In genomic region chr4:130307851-130308230, GRCm38 (mm10) we compare ENCODE assay signal across 8 mouse cellular contexts. TPM values are rescaled to one million over a fixed set of nuclear protein-coding genes. Genes with fewer than 3 reads are reported as not detected.
DNase-seq lines count a peak whose midpoint lies in the region; ATAC-seq and TF ChIP-seq lines count a peak whose summit lies in the region.

No protein-coding gene starts in this region.

- no peaks in the 10 kb centered on the region for H3K4me1 ChIP-seq in embryonic facial prominence, embryonic 11.5 days (ENCODE audit: control insufficient read depth, insufficient read depth, low read length)
- H3K4me1 ChIP-seq in heart, embryonic 12.5 days (replicated peaks) = peaks cover 45% of the 10 kb centered on the region
- H3K4me1 ChIP-seq in liver, postnatal 0 days (ENCODE audit: insufficient read depth) = peaks cover 14% of the 10 kb centered on the region
- peaks cover 18% of the 10 kb centered on the region for H3K4me1 ChIP-seq in neural tube, embryonic 12.5 days

- H3K27me3 ChIP-seq in embryonic facial prominence, embryonic 11.5 days (ENCODE audit: control insufficient read depth, insufficient read depth, low read length) = peaks cover 27% of the 10 kb centered on the region
- H3K27me3 ChIP-seq in heart, embryonic 12.5 days (replicated peaks) = peaks cover 43% of the 10 kb centered on the region
- H3K27me3 ChIP-seq in liver, postnatal 0 days (ENCODE audit: insufficient read depth, low read length) = peaks cover 61% of the 10 kb centered on the region
- peaks cover 54% of the 10 kb centered on the region for H3K27me3 ChIP-seq in neural tube, embryonic 12.5 days (replicated peaks)

- WGBS in embryonic facial prominence, embryonic 11.5 days = 0% methylated on average over 22 of the region's 23 CpGs
- under 1% methylated on average over 23 of the region's 23 CpGs for WGBS in heart, embryonic 12.5 days
- 2% methylated on average over 23 of the region's 23 CpGs for WGBS in liver, postnatal 0 days (ENCODE audit: insufficient replicate concordance)
- 1% methylated on average over 23 of the region's 23 CpGs for WGBS in neural tube, embryonic 12.5 days

- ATAC-seq in embryonic facial prominence, embryonic 11.5 days (replicated peaks; ENCODE audit: insufficient number of reproducible peaks, low FRiP score, low TSS enrichment, low read depth) = no peak
- ATAC-seq in heart, embryonic 12.5 days (ENCODE audit: insufficient number of reproducible peaks, low FRiP score) = peak; percentile 77
- peak; percentile 56 for ATAC-seq in liver, postnatal 0 days
- peak; percentile 42; the same call in 1 of the 2 replicates for ATAC-seq in neural tube, embryonic 12.5 days (ENCODE audit: low FRiP score, low read depth)

- DNase-seq in ovary, adult 18-20 months (ENCODE audit: low spot score) = peak; percentile 48
- DNase-seq in ovary, postnatal 14 days (ENCODE audit: low spot score) = no peak
- DNase-seq in embryonic facial prominence, embryonic 11.5 days (ENCODE audit: low spot score) = peak; percentile 75
- DNase-seq in kidney, adult 9 months = peak; percentile 95
- DNase-seq in liver, postnatal 0 days = peak; percentile 40
- DNase-seq in layer of hippocampus, adult 9-10 months (ENCODE audit: low spot score) = no peak

- no peak overlapping the region for H3K27ac ChIP-seq in embryonic facial prominence, embryonic 11.5 days (replicated peaks; ENCODE audit: low read depth, low read length)
- peak overlapping the region; percentile 87 for H3K27ac ChIP-seq in heart, embryonic 12.5 days (ENCODE audit: poor library complexity, severe bottlenecking)
- no peak overlapping the region for H3K27ac ChIP-seq in liver, postnatal 0 days (ENCODE audit: low read depth)
- H3K27ac ChIP-seq in neural tube, embryonic 12.5 days = no peak overlapping the region

- H3K4me2 ChIP-seq in embryonic facial prominence, embryonic 11.5 days (ENCODE audit: low read depth, low read length) = peak overlapping the region; percentile 91
- H3K4me2 ChIP-seq in heart, embryonic 12.5 days = peak overlapping the region; percentile 80
- H3K4me2 ChIP-seq in liver, postnatal 0 days (ENCODE audit: low read depth, low read length) = peak overlapping the region; percentile 75
- H3K4me2 ChIP-seq in neural tube, embryonic 12.5 days (replicated peaks) = peak overlapping the region; percentile 87

- H3K4me3 ChIP-seq in embryonic facial prominence, embryonic 11.5 days (ENCODE audit: low read depth, low read length) = peak overlapping the region; percentile 44
- H3K4me3 ChIP-seq in heart, embryonic 12.5 days = peak overlapping the region; percentile 66
- peak overlapping the region; percentile 47 for H3K4me3 ChIP-seq in liver, postnatal 0 days (ENCODE audit: low read depth, low read length)
- peak overlapping the region; percentile 44 for H3K4me3 ChIP-seq in neural tube, embryonic 12.5 days

- no peaks in the 10 kb centered on the region for H3K9me3 ChIP-seq in embryonic facial prominence, embryonic 11.5 days (replicated peaks; ENCODE audit: control insufficient read depth, low read length)
- no peaks in the 10 kb centered on the region for H3K9me3 ChIP-seq in heart, embryonic 12.5 days (replicated peaks)
- no peaks in the 10 kb centered on the region for H3K9me3 ChIP-seq in liver, postnatal 0 days (ENCODE audit: low read length)
- H3K9me3 ChIP-seq in neural tube, embryonic 12.5 days = no peaks in the 10 kb centered on the region

- H3K9ac ChIP-seq in embryonic facial prominence, embryonic 11.5 days (replicated peaks; ENCODE audit: low read length) = no peak overlapping the region
- H3K9ac ChIP-seq in heart, embryonic 12.5 days = peak overlapping the region; percentile 54; the same call in 1 of the 2 replicates
- no peak overlapping the region for H3K9ac ChIP-seq in liver, postnatal 0 days (replicated peaks)
- H3K9ac ChIP-seq in neural tube, embryonic 12.5 days = 0 out of 2 replicates have a peak overlapping the region, but pooled peaks have one; percentile 56

- no peak for TF ChIP-seq CTCF in liver, postnatal 0 days (IDR thresholded peaks at IDR 0.05; ENCODE audit: low read depth)

- no peak for TF ChIP-seq EP300 in liver, postnatal 0 days (IDR thresholded peaks at IDR 0.05; ENCODE audit: low read depth)

- no peaks in the 10 kb centered on the region for H3K36me3 ChIP-seq in embryonic facial prominence, embryonic 11.5 days (replicated peaks; ENCODE audit: control insufficient read depth, insufficient read depth, low read depth, low read length)
- H3K36me3 ChIP-seq in heart, embryonic 12.5 days = peaks cover 13% of the 10 kb centered on the region
- no peaks in the 10 kb centered on the region for H3K36me3 ChIP-seq in liver, postnatal 0 days (replicated peaks; ENCODE audit: insufficient read depth, low read length)
- peaks cover 4% of the 10 kb centered on the region; the same call in 1 of the 2 replicates for H3K36me3 ChIP-seq in neural tube, embryonic 12.5 days

RNA-seq across cellular contexts. Expression of gene Fabp3, which starts 0.6 kb away (rescaled TPM):
- 12.4 and 15.9 TPM in 2 replicates for polyA plus RNA-seq in embryonic facial prominence, embryonic 11.5 days (2014; fragmentation: Nextera tagmentation; extraction: Ambion mirVana)
- 762 and 794 TPM in 2 replicates for polyA plus RNA-seq in heart, embryonic 12.5 days (2016; fragmentation: Nextera tagmentation; extraction: Ambion mirVana)
- polyA plus RNA-seq in liver, postnatal 0 days (2015; fragmentation: Nextera tagmentation; extraction: Ambion mirVana) = 1.3 and 26.0 TPM in 2 replicates
- 49.1 and 54.7 TPM in 2 replicates for polyA plus RNA-seq in neural tube, embryonic 12.5 days (2016; fragmentation: Nextera tagmentation; extraction: Ambion mirVana)

RNA-seq across cellular contexts. Expression of gene Gm10570, which starts 0.6 kb away (rescaled TPM):
- polyA plus RNA-seq in embryonic facial prominence, embryonic 11.5 days (2014; fragmentation: Nextera tagmentation; extraction: Ambion mirVana) = 0.46 TPM in 1 of 2 replicates, not detected in the other
- polyA plus RNA-seq in heart, embryonic 12.5 days (2016; fragmentation: Nextera tagmentation; extraction: Ambion mirVana) = 0.88 and 1.5 TPM in 2 replicates
- not detected in 2 replicates for polyA plus RNA-seq in liver, postnatal 0 days (2015; fragmentation: Nextera tagmentation; extraction: Ambion mirVana)
- polyA plus RNA-seq in neural tube, embryonic 12.5 days (2016; fragmentation: Nextera tagmentation; extraction: Ambion mirVana) = 0.59 TPM in 1 of 2 replicates, not detected in the other

RNA-seq across cellular contexts. Expression of gene Serinc2, which starts 28.8 kb away (rescaled TPM):
- 82.7 and 98.5 TPM in 2 replicates for polyA plus RNA-seq in embryonic facial prominence, embryonic 11.5 days (2014; fragmentation: Nextera tagmentation; extraction: Ambion mirVana)
- polyA plus RNA-seq in heart, embryonic 12.5 days (2016; fragmentation: Nextera tagmentation; extraction: Ambion mirVana) = 13.6 and 14.1 TPM in 2 replicates
- polyA plus RNA-seq in liver, postnatal 0 days (2015; fragmentation: Nextera tagmentation; extraction: Ambion mirVana) = 3.4 and 4.4 TPM in 2 replicates
- 61.3 and 71.6 TPM in 2 replicates for polyA plus RNA-seq in neural tube, embryonic 12.5 days (2016; fragmentation: Nextera tagmentation; extraction: Ambion mirVana)

RNA-seq across cellular contexts. Expression of gene Zcchc17, which starts 51.9 kb away (rescaled TPM):
- 85.4 and 93.1 TPM in 2 replicates for polyA plus RNA-seq in embryonic facial prominence, embryonic 11.5 days (2014; fragmentation: Nextera tagmentation; extraction: Ambion mirVana)
- 46.2 and 48.2 TPM in 2 replicates for polyA plus RNA-seq in heart, embryonic 12.5 days (2016; fragmentation: Nextera tagmentation; extraction: Ambion mirVana)
- polyA plus RNA-seq in liver, postnatal 0 days (2015; fragmentation: Nextera tagmentation; extraction: Ambion mirVana) = 26.3 and 27.5 TPM in 2 replicates
- polyA plus RNA-seq in neural tube, embryonic 12.5 days (2016; fragmentation: Nextera tagmentation; extraction: Ambion mirVana) = 70.3 and 75.7 TPM in 2 replicates

RNA-seq across cellular contexts. Expression of gene Snrnp40, which starts 52.1 kb away (rescaled TPM):
- polyA plus RNA-seq in embryonic facial prominence, embryonic 11.5 days (2014; fragmentation: Nextera tagmentation; extraction: Ambion mirVana) = 209 and 213 TPM in 2 replicates
- polyA plus RNA-seq in heart, embryonic 12.5 days (2016; fragmentation: Nextera tagmentation; extraction: Ambion mirVana) = 84.5 and 85.5 TPM in 2 replicates
- 37.7 and 39.9 TPM in 2 replicates for polyA plus RNA-seq in liver, postnatal 0 days (2015; fragmentation: Nextera tagmentation; extraction: Ambion mirVana)
- 160 and 166 TPM in 2 replicates for polyA plus RNA-seq in neural tube, embryonic 12.5 days (2016; fragmentation: Nextera tagmentation; extraction: Ambion mirVana)

Comparison
In these comparisons a context has a peak if more than half of its experiments do, and no peak if none do; other contexts are left out.
1. DNase-seq: peak in ovary, adult 18-20 months (single experiment), embryonic facial prominence, embryonic 11.5 days (single experiment), kidney, adult 9 months (single experiment) and liver, postnatal 0 days (single experiment); none in ovary, postnatal 14 days (single experiment) and layer of hippocampus, adult 9-10 months (single experiment).
2. H3K9ac ChIP-seq: peak in heart, embryonic 12.5 days (single experiment) and neural tube, embryonic 12.5 days (single experiment); none in embryonic facial prominence, embryonic 11.5 days (single experiment) and liver, postnatal 0 days (single experiment).
3. RNA of gene Fabp3, which starts 0.6 kb away (polyA plus RNA-seq): 762 to 794 TPM in heart, embryonic 12.5 days; 49.1 to 54.7 TPM in neural tube, embryonic 12.5 days, 12.4 to 15.9 TPM in embryonic facial prominence, embryonic 11.5 days and 1.3 to 26.0 TPM in liver, postnatal 0 days; every median in the first group is over 10 times any median in the second.
4. Peak in every context shown above with its lines, with median percentiles within 50 percentile points of each other: H3K4me2 ChIP-seq and H3K4me3 ChIP-seq.